Mouse (Mus musculus) liver, embryonic 14.5 days (tissue): ENCODE measurements at regions not wholly inside any gene's neighbourhood (a gene's known extent, or its start where the extent isn't known, plus 50 kb on each side); places are given as distances from the start of the nearest gene placed in this dataset.

Experiments
- CTCF ChIP-seq: IDR thresholded peaks from 2 replicates; pipeline ENCODE4 v1.5.1; 2016; ENCODE audit warnings: antibody characterized with exemption, low read depth, control low read depth
- EP300 ChIP-seq: IDR thresholded peaks from 2 replicates; pipeline ENCODE4 v1.6.1; 2016; ENCODE audit warnings: antibody characterized with exemption, low read depth

GRCm38 (mm10) chr17:76125260-76125659 is 573.5 kb upstream of the Fam98a start:
- TF ChIP-seq CTCF (no peak), EP300 (no peak)
